Mouse (Mus musculus) intestine, postnatal 0 days (tissue): ENCODE results near the gene Crlf1. TPM values are rescaled to one million over a fixed set of nuclear protein-coding genes. Genes with fewer than 3 reads are reported as not detected.
A peak's percentile ranks its signal among the peaks of the same experiment; 100 is the strongest.
"Not testable (repeated sequence)": the region's sequence is repeated elsewhere in the genome, so short reads cannot be mapped to it uniquely, and the experiment has no call there.

ENCODE experiments used
- ATAC-seq: fragments of 200-750 bp; cut with Nextera tagmentation; 2 replicates; pipeline ENCODE4 v1.8.0; 2017; ENCODE audit warnings: mild to moderate bottlenecking, moderate TSS enrichment, moderate library complexity
- H3K27ac ChIP-seq: fragments of 300-500 bp; sonication (generic); 2 replicates; pipeline ENCODE4 v1.5.1; 2014; ENCODE audit warnings: mild to moderate bottlenecking, low read depth, low read length, moderate library complexity
- H3K27me3 ChIP-seq: fragments of 300-500 bp; sonication (generic); replicated peaks from 2 replicates; pipeline ENCODE4 v1.6.1; 2014; ENCODE audit warnings: low read length, mixed read lengths; ENCODE audit not compliant: control insufficient read depth, insufficient read depth
- H3K36me3 ChIP-seq: fragments of 300-500 bp; sonication (generic); 2 replicates; pipeline ENCODE4 v1.6.1; 2014; ENCODE audit warnings: mild to moderate bottlenecking, moderate library complexity; ENCODE audit not compliant: control insufficient read depth, insufficient read depth
- H3K4me1 ChIP-seq: fragments of 300-500 bp; sonication (generic); replicated peaks from 2 replicates; pipeline ENCODE4 v1.6.1; 2014; ENCODE audit warnings: antibody characterized with exemption, low read length, mixed read lengths; ENCODE audit not compliant: control insufficient read depth, insufficient read depth
- H3K4me2 ChIP-seq: fragments of 300-500 bp; sonication (generic); replicated peaks from 2 replicates; pipeline ENCODE4 v1.6.1; 2014; ENCODE audit warnings: low read depth, mild to moderate bottlenecking, moderate library complexity
- H3K4me3 ChIP-seq: fragments of 300-500 bp; sonication (generic); 2 replicates; pipeline ENCODE4 v1.5.1; 2014; ENCODE audit warnings: low read depth, low read length
- H3K9ac ChIP-seq: fragments of 300-500 bp; sonication (generic); 2 replicates; pipeline ENCODE4 v1.6.1; 2014; ENCODE audit warnings: mild to moderate bottlenecking, low read depth, low read length
- H3K9me3 ChIP-seq: fragments of 300-500 bp; sonication (generic); 2 replicates; pipeline ENCODE4 v1.6.1; 2016; ENCODE audit warnings: mixed run types; ENCODE audit not compliant: control insufficient read depth
- CTCF ChIP-seq: sonication (generic); IDR thresholded peaks from 2 replicates; pipeline ENCODE4 v1.5.1; 2016; ENCODE audit warnings: low read depth, mild to moderate bottlenecking, control low read depth, antibody characterized with exemption, moderate library complexity
- WGBS: fragments of 180-500 bp; shearing (Covaris S2); extraction: QIAGEN DNeasy Blood & Tissue Kit; methylation state at CpG from one replicate; pipeline ENCODE4 v1.1.7; 2014; 5-methylcytosine and 5-hydroxymethylcytosine counted together
- polyA plus RNA-seq: library from polyadenylated mRNA; unstranded; fragments of >200 nt; fragmentation: Nextera tagmentation; extraction: Ambion mirVana; gene quantifications from 2 replicates; pipeline ENCODE4 v1.2.1, GENCODE M21; 2015

Crlf1 gene
- polyA plus RNA-seq, 1 experiment from 2014 or later, result 0.81 TPM

DNA sequence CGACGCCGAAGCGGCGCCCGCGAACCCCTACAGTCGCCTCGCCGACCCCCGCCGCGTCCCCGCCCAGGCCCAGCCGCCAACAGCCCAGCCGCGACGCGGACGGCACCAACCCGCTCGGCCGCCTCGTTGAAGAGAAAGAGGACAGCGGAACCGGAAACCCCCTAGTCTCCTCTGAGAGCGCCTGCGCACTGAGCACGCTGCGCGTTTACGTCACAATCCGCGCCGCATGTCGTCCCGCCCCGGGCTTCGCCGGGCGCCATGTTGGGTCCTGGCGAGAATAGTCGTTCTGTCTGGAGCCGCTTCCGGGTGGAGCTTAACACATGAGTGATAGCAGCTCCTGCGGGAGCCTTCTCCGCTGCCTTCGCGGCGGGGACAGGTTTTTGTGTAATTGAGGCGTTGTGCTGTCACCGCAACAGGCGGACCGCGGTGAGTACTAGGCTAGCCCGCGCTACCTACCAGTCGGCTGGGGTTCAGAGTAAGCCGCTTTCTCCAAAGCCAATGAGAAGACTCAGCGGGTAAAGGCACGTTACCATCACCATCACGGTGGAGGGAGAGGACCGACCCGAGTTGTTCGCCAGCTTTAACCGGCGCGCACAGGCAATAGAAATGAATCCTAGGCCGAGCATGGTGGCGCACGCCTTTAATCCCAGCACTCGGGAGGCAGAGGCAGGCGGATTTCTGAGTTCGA is 17.4 kb downstream of the Crlf1 start, which contains the start of gene Uba52:
TSS of gene Uba52 (minus strand) at position 574 of the 688 bp plus-strand sequence.
- Histone ChIP-seq H3K9me3 (no peaks in the 10 kb centered on the region), H3K4me3 (peak within 1 kb of the TSS; percentile 86), H3K27me3 (no peaks in the 10 kb centered on the region), H3K9ac (peak within 1 kb of the TSS; percentile 85), H3K4me1 (no peaks in the 10 kb centered on the region; the same call in none of the 2 replicates), H3K4me2 (peak within 1 kb of the TSS; percentile 84), H3K27ac (peak within 1 kb of the TSS; percentile 92), H3K36me3 (peaks cover 33% of the 10 kb centered on the region; the same call in 1 of the 2 replicates)
- TF ChIP-seq CTCF, result 0 out of 2 replicates have a peak, but pooled peaks have one; percentile 4
- peak; percentile 84 for ATAC-seq
- WGBS, result 1% methylated on average over 74 of the region's 74 CpGs

GRCm38 (mm10) chr8:70511174-70511573 is 18.2 kb downstream of the Crlf1 start:
- H3K4me2 ChIP-seq, result peak overlapping the region; percentile 84
- not testable (repeated sequence) for H3K27me3 ChIP-seq, H3K4me1 ChIP-seq, H3K9ac ChIP-seq, ATAC-seq, H3K9me3 ChIP-seq
- peaks cover 39% of the 10 kb centered on the region; the same call in 1 of the 2 replicates for H3K36me3 ChIP-seq
- H3K27ac ChIP-seq, result peak overlapping the region; percentile 92; the same call in 1 of the 2 replicates
- WGBS, result 64% methylated on average over 6 of the region's 6 CpGs
- H3K4me3 ChIP-seq, result peak overlapping the region; percentile 86

- no peak overlapping the region for H3K9ac ChIP-seq
- ATAC-seq, result no peak
- peaks cover 41% of the 10 kb centered on the region; the same call in 1 of the 2 replicates for H3K36me3 ChIP-seq
- no peak for TF ChIP-seq CTCF
- H3K27ac ChIP-seq, result no peak overlapping the region
- no peak overlapping the region for H3K4me2 ChIP-seq
- H3K4me3 ChIP-seq, result no peak overlapping the region
- WGBS, result 89% methylated on average over 2 of the region's 2 CpGs
- H3K4me1 ChIP-seq, result no peaks in the 10 kb centered on the region; the same call in 1 of the 2 replicates
- no peaks in the 10 kb centered on the region for H3K27me3 ChIP-seq
- no peaks in the 10 kb centered on the region for H3K9me3 ChIP-seq
These were observed 18.8 kb downstream of the Crlf1 start for GRCm38 (mm10) chr8:70511770-70512169.

GRCm38 (mm10) chr8:70512253-70512903 is 19.4 kb downstream of the Crlf1 start:
- no peaks in the 10 kb centered on the region for H3K27me3 ChIP-seq
- H3K4me1 ChIP-seq, result no peaks in the 10 kb centered on the region; the same call in 1 of the 2 replicates
- H3K9me3 ChIP-seq, result no peaks in the 10 kb centered on the region
- H3K9ac ChIP-seq, result no peak overlapping the region
- 90% methylated on average over 11 of the region's 11 CpGs for WGBS
- H3K4me3 ChIP-seq, result no peak overlapping the region
- no peak for ATAC-seq
- no peak for TF ChIP-seq CTCF
- no peak overlapping the region for H3K4me2 ChIP-seq
- H3K36me3 ChIP-seq, result peaks cover 34% of the 10 kb centered on the region; the same call in 1 of the 2 replicates
- H3K27ac ChIP-seq, result no peak overlapping the region

GRCm38 (mm10) chr8:70513441-70513840 is 20.5 kb downstream of the Crlf1 start:
- Histone ChIP-seq H3K27ac (no peak overlapping the region), H3K4me2 (no peak overlapping the region), H3K9me3 (no peaks in the 10 kb centered on the region), H3K36me3 (peaks cover 34% of the 10 kb centered on the region; the same call in 1 of the 2 replicates), H3K4me3 (no peak overlapping the region), H3K27me3 (no peaks in the 10 kb centered on the region), H3K4me1 (no peaks in the 10 kb centered on the region; the same call in 1 of the 2 replicates), H3K9ac (no peak overlapping the region)
- ATAC-seq, result no peak
- 62% methylated on average over 2 of the region's 2 CpGs for WGBS
- TF ChIP-seq CTCF, result no peak

DNA sequence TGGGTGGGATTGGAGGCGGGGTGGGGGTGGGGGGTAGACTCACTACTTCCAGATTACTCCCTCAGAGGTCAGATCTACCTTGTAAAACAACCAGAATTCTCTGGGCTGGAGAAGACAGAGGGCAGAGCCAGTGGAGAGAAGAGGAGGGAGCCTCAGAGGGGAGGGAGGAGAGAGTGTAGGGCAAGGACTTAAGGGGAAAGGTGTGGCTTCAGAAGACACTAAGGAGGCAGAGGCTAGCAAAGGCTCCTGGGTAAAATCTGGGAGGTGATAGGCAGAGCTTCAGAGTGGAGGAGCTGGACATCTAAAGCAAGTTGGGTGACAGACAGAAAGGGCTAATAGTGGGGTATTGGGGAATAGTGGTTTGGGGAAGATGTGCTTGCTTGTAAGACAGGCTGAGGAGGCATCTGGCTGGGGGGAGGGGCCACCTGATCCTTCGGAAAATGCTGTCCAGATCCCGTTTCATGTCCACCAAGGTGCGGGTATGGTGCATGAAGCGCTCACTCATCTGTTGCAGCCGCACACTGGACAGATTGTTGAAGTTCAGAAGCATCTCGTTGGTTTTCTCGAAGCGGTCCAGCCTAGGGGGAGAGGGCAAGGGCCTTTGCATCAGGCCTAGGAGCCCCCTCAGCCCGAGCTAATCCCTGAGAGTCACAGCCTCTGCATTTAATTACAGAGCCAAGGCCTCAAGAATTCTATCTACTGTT is 25.1 kb downstream of the Crlf1 start:
- Histone ChIP-seq H3K9ac (no peak overlapping the region), H3K4me3 (no peak overlapping the region), H3K4me2 (no peak overlapping the region), H3K27ac (no peak overlapping the region), H3K4me1 (no peaks in the 10 kb centered on the region), H3K27me3 (no peaks in the 10 kb centered on the region), H3K9me3 (no peaks in the 10 kb centered on the region), H3K36me3 (peaks cover 46% of the 10 kb centered on the region; the same call in 1 of the 2 replicates)
- ATAC-seq, result no peak
- 77% methylated on average over 10 of the region's 10 CpGs for WGBS
- no peak for TF ChIP-seq CTCF
